Mouse (Mus musculus): ENCODE results near the gene Rgs6. TPM values are rescaled to one million over a fixed set of nuclear protein-coding genes. Genes with fewer than 3 reads are reported as not detected.

Gene Rgs6
- total and polyA plus RNA-seq, 2 experiments, result 0.09 TPM; not detected in 1

DNA sequence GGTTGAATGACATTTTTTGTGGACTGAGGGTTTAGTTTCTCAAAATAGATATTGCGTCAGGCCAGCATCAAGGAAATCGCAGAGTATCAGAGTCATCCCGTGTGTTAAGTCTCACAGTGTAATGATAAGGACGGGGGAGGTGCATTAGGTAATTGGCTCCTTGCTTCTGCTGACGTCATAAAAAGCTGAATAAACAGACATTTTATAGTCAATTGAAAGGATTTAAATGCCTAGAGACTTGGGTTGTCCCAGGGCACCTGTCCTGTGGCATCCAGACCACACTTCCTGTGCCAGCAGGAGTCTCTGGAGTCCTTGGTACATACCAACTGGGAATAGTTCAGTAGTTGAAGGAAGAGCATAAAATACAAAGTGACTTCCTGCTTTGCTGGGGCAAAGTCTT is 427.3 kb downstream of the Rgs6 start:
- Histone ChIP-seq H3K27ac (replicated peaks; ENCODE audit: insufficient read depth, low read depth, low read length) (no peak overlapping the region), H3K27me3 (ENCODE audit: control insufficient read depth, insufficient read depth, low read length) (no peaks in the 10 kb centered on the region), H3K9ac (ENCODE audit: low read depth, low read length) (no peak overlapping the region), H3K79me2 (ENCODE audit: control insufficient read depth, insufficient read depth, low read length) (no peaks in the 10 kb centered on the region), H3K4me3 (ENCODE audit: insufficient read depth, low read depth, low read length) (no peak overlapping the region), H3K4me1 (ENCODE audit: control insufficient read depth, insufficient read depth, low read length) (no peaks in the 10 kb centered on the region; the same call in 1 of the 2 replicates), H3K36me3 (ENCODE audit: control insufficient read depth, insufficient read depth, low read length) (no peaks in the 10 kb centered on the region)
- WGBS, result 57% methylated on average over 5 of the region's 5 CpGs
- no peak for DNase-seq (ENCODE audit: extremely low read depth, low read depth, low spot score)
- no peak for TF ChIP-seq POLR2A (IDR thresholded peaks at IDR 0.05; ENCODE audit: extremely low read depth, insufficient read depth, low read length)
- no peak for TF ChIP-seq CTCF (IDR thresholded peaks at IDR 0.05; ENCODE audit: low read depth, low read length)

DNA sequence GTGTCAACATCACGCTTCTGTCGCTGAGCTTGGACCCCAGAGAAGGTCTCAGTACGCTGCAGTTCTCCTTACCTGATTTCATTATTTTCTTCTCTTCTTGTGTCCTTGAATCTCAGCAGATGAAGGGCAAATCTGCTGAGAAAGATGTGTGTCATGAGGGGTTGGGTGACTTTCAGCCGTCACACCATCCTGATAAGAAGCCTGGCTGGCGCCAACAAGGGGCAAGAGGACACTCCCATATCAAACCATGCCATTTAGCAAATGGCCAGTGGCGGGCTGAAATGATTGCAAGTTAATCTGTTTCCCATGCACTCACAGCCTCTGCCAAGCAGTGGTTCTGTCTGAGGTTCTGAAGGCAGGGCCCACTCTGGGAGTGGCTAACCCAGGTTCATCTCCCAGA is 428.4 kb downstream of the Rgs6 start:
- TF ChIP-seq CTCF (IDR thresholded peaks at IDR 0.05; ENCODE audit: low read depth, low read length) (no peak), POLR2A (IDR thresholded peaks at IDR 0.05; ENCODE audit: extremely low read depth, insufficient read depth, low read length) (no peak)
- WGBS, result 68% methylated on average over 6 of the region's 6 CpGs
- no peaks in the 10 kb centered on the region for H3K36me3 ChIP-seq (ENCODE audit: control insufficient read depth, insufficient read depth, low read length)
- no peak overlapping the region for H3K27ac ChIP-seq (replicated peaks; ENCODE audit: insufficient read depth, low read depth, low read length)
- no peak overlapping the region for H3K4me3 ChIP-seq (ENCODE audit: insufficient read depth, low read depth, low read length)
- H3K4me1 ChIP-seq (ENCODE audit: control insufficient read depth, insufficient read depth, low read length), result no peaks in the 10 kb centered on the region; the same call in 1 of the 2 replicates
- H3K27me3 ChIP-seq (ENCODE audit: control insufficient read depth, insufficient read depth, low read length), result no peaks in the 10 kb centered on the region
- no peak overlapping the region for H3K9ac ChIP-seq (ENCODE audit: low read depth, low read length)
- no peaks in the 10 kb centered on the region for H3K79me2 ChIP-seq (ENCODE audit: control insufficient read depth, insufficient read depth, low read length)
- no peak for DNase-seq (ENCODE audit: extremely low read depth, low read depth, low spot score)

DNA sequence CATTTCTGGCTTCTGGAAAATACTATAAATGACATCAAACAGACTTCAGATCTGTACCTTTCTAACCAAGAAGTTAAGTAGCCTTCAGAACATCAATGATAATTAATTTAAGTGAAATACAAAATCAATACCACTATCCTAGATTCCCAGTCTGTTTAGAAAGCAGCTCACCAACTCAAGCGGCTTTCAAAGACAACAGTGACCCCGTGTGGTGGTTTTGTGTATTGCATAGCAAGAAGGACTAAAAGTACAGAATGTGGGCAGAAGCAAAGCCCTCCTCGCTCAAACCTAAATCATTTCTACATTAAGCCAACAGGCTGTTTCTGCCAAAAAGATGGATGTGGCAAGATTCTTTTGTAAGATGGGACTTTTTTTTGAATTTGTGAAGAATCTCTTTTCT is 429.9 kb downstream of the Rgs6 start:
- H3K4me1 ChIP-seq (ENCODE audit: control insufficient read depth, insufficient read depth, low read length), result no peaks in the 10 kb centered on the region; the same call in 1 of the 2 replicates
- no peak overlapping the region for H3K9ac ChIP-seq (ENCODE audit: low read depth, low read length)
- DNase-seq (ENCODE audit: extremely low read depth, low read depth, low spot score), result peak; percentile 58
- TF ChIP-seq CTCF (IDR thresholded peaks at IDR 0.05; ENCODE audit: low read depth, low read length), result peak; percentile 63
- TF ChIP-seq POLR2A (IDR thresholded peaks at IDR 0.05; ENCODE audit: extremely low read depth, insufficient read depth, low read length), result no peak
- no peaks in the 10 kb centered on the region for H3K36me3 ChIP-seq (ENCODE audit: control insufficient read depth, insufficient read depth, low read length)
- no peaks in the 10 kb centered on the region for H3K79me2 ChIP-seq (ENCODE audit: control insufficient read depth, insufficient read depth, low read length)
- under 1% methylated on average over 3 of the region's 3 CpGs for WGBS
- H3K4me3 ChIP-seq (ENCODE audit: insufficient read depth, low read depth, low read length), result no peak overlapping the region
- H3K27me3 ChIP-seq (ENCODE audit: control insufficient read depth, insufficient read depth, low read length), result no peaks in the 10 kb centered on the region
- no peak overlapping the region for H3K27ac ChIP-seq (replicated peaks; ENCODE audit: insufficient read depth, low read depth, low read length)

DNA sequence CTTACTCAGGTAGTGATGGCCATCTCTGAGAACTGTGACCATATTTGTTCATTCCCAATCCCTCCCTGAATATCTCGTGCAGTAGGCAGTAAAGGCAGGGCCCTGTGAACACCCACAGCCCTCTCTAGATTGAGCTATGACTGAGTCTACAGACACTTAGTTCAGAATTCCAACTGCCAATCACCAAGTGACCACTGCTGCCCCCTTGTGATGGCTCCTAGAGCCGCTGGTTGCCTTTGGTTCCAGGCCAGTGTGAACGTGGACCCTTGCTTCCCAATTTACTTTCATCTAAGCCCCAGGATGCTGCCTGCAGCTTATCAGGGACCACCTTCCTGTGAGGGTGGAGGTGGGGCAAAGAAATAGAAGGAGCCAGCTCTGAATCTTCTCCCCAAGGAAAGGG is 438.9 kb downstream of the Rgs6 start:
- Histone ChIP-seq H3K9ac (ENCODE audit: low read depth, low read length) (no peak overlapping the region), H3K36me3 (ENCODE audit: control insufficient read depth, insufficient read depth, low read length) (no peaks in the 10 kb centered on the region), H3K27me3 (ENCODE audit: control insufficient read depth, insufficient read depth, low read length) (no peaks in the 10 kb centered on the region), H3K4me1 (ENCODE audit: control insufficient read depth, insufficient read depth, low read length) (no peaks in the 10 kb centered on the region), H3K4me3 (ENCODE audit: insufficient read depth, low read depth, low read length) (no peak overlapping the region), H3K27ac (replicated peaks; ENCODE audit: insufficient read depth, low read depth, low read length) (no peak overlapping the region), H3K79me2 (ENCODE audit: control insufficient read depth, insufficient read depth, low read length) (no peaks in the 10 kb centered on the region)
- no peak for DNase-seq (ENCODE audit: extremely low read depth, low read depth, low spot score)
- 53% methylated on average over 3 of the region's 3 CpGs for WGBS
- TF ChIP-seq CTCF (IDR thresholded peaks at IDR 0.05; ENCODE audit: low read depth, low read length), result peak; percentile 60
- no peak for TF ChIP-seq POLR2A (IDR thresholded peaks at IDR 0.05; ENCODE audit: extremely low read depth, insufficient read depth, low read length)

DNA sequence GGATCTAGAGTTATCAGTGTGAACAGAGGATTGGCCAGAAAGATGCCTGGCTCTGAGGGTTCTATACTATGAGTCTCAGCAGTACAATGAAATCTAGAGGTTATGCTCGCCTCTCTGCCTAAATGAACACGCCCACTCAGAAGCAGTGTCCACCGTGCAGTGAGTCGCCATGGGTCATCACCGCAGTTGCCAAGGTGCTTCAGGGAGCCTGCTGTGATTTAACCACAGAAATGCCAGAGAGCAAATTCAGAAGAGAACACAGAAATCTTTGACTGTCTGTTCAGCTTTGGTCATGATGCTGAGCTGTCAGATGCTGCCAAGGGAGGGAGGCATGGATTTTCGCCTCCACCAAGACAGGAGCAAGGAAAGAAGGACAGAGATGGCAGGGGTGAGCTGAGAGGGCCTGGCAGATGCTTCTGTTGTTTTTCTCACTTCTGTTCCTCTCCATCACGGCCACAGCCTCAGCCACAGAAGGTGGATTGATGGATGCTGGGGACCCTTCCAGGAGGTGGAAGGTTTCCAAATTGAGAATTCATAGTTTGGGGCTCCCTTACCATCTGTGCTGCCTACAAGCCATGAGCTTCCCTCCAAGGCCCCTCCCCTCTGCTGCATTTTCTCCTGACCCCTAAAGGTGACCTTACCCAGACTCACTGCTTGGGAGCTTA is 445.2 kb downstream of the Rgs6 start:
- no peaks in the 10 kb centered on the region for H3K4me1 ChIP-seq (ENCODE audit: control insufficient read depth, insufficient read depth, low read length)
- H3K79me2 ChIP-seq (ENCODE audit: control insufficient read depth, insufficient read depth, low read length), result no peaks in the 10 kb centered on the region
- H3K9ac ChIP-seq (ENCODE audit: low read depth, low read length), result no peak overlapping the region
- DNase-seq (ENCODE audit: extremely low read depth, low read depth, low spot score), result no peak
- TF ChIP-seq POLR2A (IDR thresholded peaks at IDR 0.05; ENCODE audit: extremely low read depth, insufficient read depth, low read length) (no peak), CTCF (IDR thresholded peaks at IDR 0.05; ENCODE audit: low read depth, low read length) (no peak)
- H3K27ac ChIP-seq (replicated peaks; ENCODE audit: insufficient read depth, low read depth, low read length), result no peak overlapping the region
- WGBS, result 76% methylated on average over 7 of the region's 7 CpGs
- H3K4me3 ChIP-seq (ENCODE audit: insufficient read depth, low read depth, low read length), result no peak overlapping the region
- H3K27me3 ChIP-seq (ENCODE audit: control insufficient read depth, insufficient read depth, low read length), result no peaks in the 10 kb centered on the region
- H3K36me3 ChIP-seq (ENCODE audit: control insufficient read depth, insufficient read depth, low read length), result no peaks in the 10 kb centered on the region

DNA sequence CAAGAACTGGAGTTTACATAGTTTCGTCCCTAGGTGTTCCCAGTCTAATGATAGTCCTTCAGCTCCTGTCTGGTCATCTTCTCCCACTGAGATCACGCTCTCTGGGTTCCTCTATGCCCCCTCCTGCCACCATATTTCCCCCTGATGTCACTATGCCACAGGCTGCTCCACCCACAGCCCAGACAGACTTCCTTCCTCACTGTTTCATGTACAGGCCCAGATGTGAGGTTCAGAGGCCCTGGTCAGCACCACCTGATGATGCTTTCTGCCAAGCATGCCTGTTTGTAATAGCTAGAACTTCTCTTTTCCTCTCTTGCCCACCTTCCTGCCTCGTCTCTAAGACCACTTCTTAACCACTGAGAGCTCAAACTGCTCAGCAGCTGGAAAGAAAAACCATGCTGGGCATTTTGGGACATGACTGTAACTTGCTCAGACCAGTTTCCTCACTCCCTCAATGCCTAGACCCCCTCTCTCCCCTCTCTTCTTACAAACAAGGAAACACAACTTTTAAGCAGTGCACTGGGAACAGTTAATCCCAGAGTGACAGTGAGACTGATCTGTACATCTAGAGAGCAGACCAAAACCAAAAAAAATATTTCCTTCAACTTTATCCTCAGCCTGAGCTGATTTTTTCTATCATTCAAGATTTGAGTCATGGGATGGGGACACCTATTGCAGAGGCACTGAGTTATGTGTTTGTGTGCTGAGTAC is 446.9 kb downstream of the Rgs6 start:
- Histone ChIP-seq H3K4me3 (ENCODE audit: insufficient read depth, low read depth, low read length) (no peak overlapping the region), H3K27me3 (ENCODE audit: control insufficient read depth, insufficient read depth, low read length) (no peaks in the 10 kb centered on the region), H3K9ac (ENCODE audit: low read depth, low read length) (no peak overlapping the region), H3K4me1 (ENCODE audit: control insufficient read depth, insufficient read depth, low read length) (no peaks in the 10 kb centered on the region), H3K79me2 (ENCODE audit: control insufficient read depth, insufficient read depth, low read length) (no peaks in the 10 kb centered on the region), H3K36me3 (ENCODE audit: control insufficient read depth, insufficient read depth, low read length) (no peaks in the 10 kb centered on the region), H3K27ac (replicated peaks; ENCODE audit: insufficient read depth, low read depth, low read length) (no peak overlapping the region)
- WGBS, result 78% methylated on average over 3 of the region's 3 CpGs
- TF ChIP-seq POLR2A (IDR thresholded peaks at IDR 0.05; ENCODE audit: extremely low read depth, insufficient read depth, low read length), result no peak
- no peak for TF ChIP-seq CTCF (IDR thresholded peaks at IDR 0.05; ENCODE audit: low read depth, low read length)
- DNase-seq (ENCODE audit: extremely low read depth, low read depth, low spot score), result no peak
